Mouse (Mus musculus): Measurements from ENCODE around the gene Slc38a8. TPM values are rescaled to one million over a fixed set of nuclear protein-coding genes. Genes with fewer than 3 reads are reported as not detected.
A peak's percentile ranks its signal among the peaks of the same experiment; 100 is the strongest.

The Slc38a8 gene
- polyA plus RNA-seq, 1 experiment from 2014 or later = 0.05 TPM

- Histone ChIP-seq H3K9me3 (no peaks in the 10 kb centered on the region), H3K36me3 (no peaks in the 10 kb centered on the region), H3K4me3 (replicated peaks) (no peak overlapping the region), H3K4me2 (replicated peaks) (no peak overlapping the region), H3K4me1 (replicated peaks) (no peaks in the 10 kb centered on the region), H3K27ac (no peak overlapping the region), H3K27me3 (replicated peaks) (no peaks in the 10 kb centered on the region), H3K9ac (no peak overlapping the region)
- 33% methylated on average over 5 of the region's 5 CpGs for WGBS
- no peak for ATAC-seq
Measured at GRCm38 (mm10) chr8:119478684-119479083, 22.8 kb downstream of the Slc38a8 start.

GRCm38 (mm10) chr8:119468091-119468490 is 33.4 kb downstream of the Slc38a8 start:
- ATAC-seq = no peak
- WGBS = 86% methylated on average over 8 of the region's 8 CpGs
- Histone ChIP-seq H3K4me3 (replicated peaks) (no peak overlapping the region), H3K9me3 (no peaks in the 10 kb centered on the region), H3K36me3 (no peaks in the 10 kb centered on the region), H3K4me2 (replicated peaks) (no peak overlapping the region), H3K27me3 (replicated peaks) (peaks cover 14% of the 10 kb centered on the region), H3K4me1 (replicated peaks) (peaks cover 23% of the 10 kb centered on the region), H3K27ac (no peak overlapping the region), H3K9ac (no peak overlapping the region)

- 61% methylated on average over 10 of the region's 10 CpGs for WGBS
- no peak overlapping the region for H3K4me3 ChIP-seq (replicated peaks)
- no peak overlapping the region for H3K4me2 ChIP-seq (replicated peaks)
- H3K27me3 ChIP-seq (replicated peaks) = peaks cover 14% of the 10 kb centered on the region
- ATAC-seq = no peak
- H3K9ac ChIP-seq = no peak overlapping the region
- H3K4me1 ChIP-seq (replicated peaks) = peaks cover 23% of the 10 kb centered on the region
- H3K9me3 ChIP-seq = no peaks in the 10 kb centered on the region
- H3K27ac ChIP-seq = no peak overlapping the region
- H3K36me3 ChIP-seq = no peaks in the 10 kb centered on the region
Measured at GRCm38 (mm10) chr8:119466794-119467193, 34.7 kb downstream of the Slc38a8 start.

DNA sequence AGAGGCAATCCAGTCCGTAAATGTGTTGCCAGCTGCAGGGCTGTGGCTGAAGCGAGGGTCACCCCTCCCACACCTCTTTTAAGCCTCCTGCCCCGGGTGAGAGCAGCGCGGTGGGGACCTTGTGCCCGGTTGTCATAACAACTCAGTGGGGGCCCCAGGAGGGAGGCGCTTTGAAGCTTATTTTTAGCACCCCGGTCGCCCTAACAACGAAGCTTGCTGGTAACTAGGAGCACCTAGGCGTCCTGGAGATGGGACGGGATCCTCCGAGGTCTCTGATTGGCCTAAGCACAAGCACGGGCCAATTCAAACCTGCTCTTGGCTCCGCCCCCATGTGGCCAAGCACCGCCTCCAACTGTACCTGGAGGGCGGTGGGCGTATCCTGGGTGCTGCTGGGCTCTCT is 35.4 kb downstream of the Slc38a8 start:
- H3K36me3 ChIP-seq = no peaks in the 10 kb centered on the region
- 2% methylated on average over 18 of the region's 18 CpGs for WGBS
- H3K27me3 ChIP-seq (replicated peaks) = peaks cover 14% of the 10 kb centered on the region
- H3K9me3 ChIP-seq = no peaks in the 10 kb centered on the region
- H3K4me3 ChIP-seq (replicated peaks) = no peak overlapping the region; the same call in 1 of the 2 replicates
- H3K9ac ChIP-seq = no peak overlapping the region
- peak; percentile 79 for ATAC-seq
- H3K4me2 ChIP-seq (replicated peaks) = peak overlapping the region; percentile 47
- H3K27ac ChIP-seq = no peak overlapping the region
- peaks cover 23% of the 10 kb centered on the region for H3K4me1 ChIP-seq (replicated peaks)

- 69% methylated on average over 7 of the region's 7 CpGs for WGBS
- Histone ChIP-seq H3K4me1 (replicated peaks) (peaks cover 23% of the 10 kb centered on the region), H3K9me3 (no peaks in the 10 kb centered on the region), H3K27me3 (replicated peaks) (peaks cover 14% of the 10 kb centered on the region), H3K4me3 (replicated peaks) (no peak overlapping the region), H3K27ac (no peak overlapping the region), H3K9ac (no peak overlapping the region), H3K4me2 (replicated peaks) (no peak overlapping the region), H3K36me3 (no peaks in the 10 kb centered on the region)
- ATAC-seq = no peak
Measured at GRCm38 (mm10) chr8:119463709-119464108, 37.8 kb downstream of the Slc38a8 start.

DNA sequence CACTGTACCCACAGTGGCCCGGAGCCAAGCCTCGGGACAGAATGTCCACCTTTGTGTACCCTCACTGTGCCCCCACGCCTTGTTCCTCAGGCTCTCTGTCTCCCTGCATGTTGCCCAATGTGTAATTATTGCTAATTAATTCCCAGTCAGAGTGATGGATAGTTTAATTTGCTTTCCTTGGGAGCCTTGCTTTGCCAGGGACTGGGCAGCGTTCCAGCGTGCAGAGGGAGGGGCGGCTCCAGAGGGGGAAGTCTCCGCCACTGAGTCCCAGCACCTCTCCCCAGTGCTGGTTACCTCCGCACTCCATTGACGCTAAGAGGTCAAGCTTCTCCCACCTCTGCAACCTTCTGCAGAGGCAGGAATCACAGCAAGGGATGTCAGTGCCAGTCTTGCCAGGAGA is 40.1 kb downstream of the Slc38a8 start:
- Histone ChIP-seq H3K9ac (no peak overlapping the region), H3K9me3 (no peaks in the 10 kb centered on the region), H3K27me3 (replicated peaks) (peaks cover 14% of the 10 kb centered on the region), H3K4me3 (replicated peaks) (no peak overlapping the region), H3K4me2 (replicated peaks) (no peak overlapping the region), H3K36me3 (no peaks in the 10 kb centered on the region), H3K4me1 (replicated peaks) (peaks cover 18% of the 10 kb centered on the region), H3K27ac (no peak overlapping the region)
- no peak for ATAC-seq
- 68% methylated on average over 9 of the region's 9 CpGs for WGBS

DNA sequence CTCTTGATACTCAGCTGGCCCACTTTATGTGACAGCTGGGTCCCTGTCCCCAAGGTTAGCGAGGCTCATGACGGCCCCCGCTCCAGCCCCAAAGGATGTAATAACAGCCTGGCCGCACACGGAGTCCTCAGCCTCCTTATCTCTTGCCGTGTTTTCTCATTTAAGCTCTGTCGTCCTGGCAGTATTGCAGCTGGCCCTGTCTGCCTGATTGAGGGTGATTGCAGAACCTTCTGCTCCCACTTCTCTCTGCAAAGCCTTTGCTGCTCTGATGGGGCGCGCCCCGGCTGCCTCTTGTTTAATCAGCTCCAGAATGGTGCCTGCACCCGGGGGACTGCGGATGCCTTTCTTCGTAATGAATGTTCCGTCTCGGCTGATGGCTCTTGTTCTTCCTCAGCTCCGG is 41.8 kb downstream of the Slc38a8 start:
- 27% methylated on average over 16 of the region's 16 CpGs for WGBS

DNA sequence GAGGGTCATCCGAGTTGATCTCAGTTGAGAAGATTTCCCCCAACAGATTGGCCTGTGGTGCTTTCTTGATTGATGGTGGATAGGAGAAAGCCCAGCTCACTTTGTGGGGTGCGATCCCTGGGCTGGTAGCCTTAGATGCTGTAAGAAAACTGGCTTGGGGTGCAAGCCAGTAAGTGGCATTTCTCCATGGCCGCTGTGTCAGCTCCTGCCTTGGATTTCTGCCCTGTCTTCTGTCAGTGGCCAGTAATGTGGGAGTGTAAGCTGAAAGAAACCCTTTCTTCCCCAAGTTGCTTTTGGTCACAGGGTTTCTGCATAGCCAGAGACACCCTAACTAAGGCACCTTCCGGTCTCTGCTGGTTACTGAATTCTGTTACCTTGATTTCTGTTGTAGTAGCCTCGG is 45.5 kb downstream of the Slc38a8 start:
- Histone ChIP-seq H3K27me3 (replicated peaks) (no peaks in the 10 kb centered on the region), H3K9ac (no peak overlapping the region), H3K4me3 (replicated peaks) (no peak overlapping the region), H3K4me1 (replicated peaks) (no peaks in the 10 kb centered on the region), H3K4me2 (replicated peaks) (no peak overlapping the region), H3K27ac (no peak overlapping the region), H3K9me3 (no peaks in the 10 kb centered on the region), H3K36me3 (no peaks in the 10 kb centered on the region)
- WGBS = 78% methylated on average over 5 of the region's 5 CpGs
- no peak for ATAC-seq

More for the DNA sequence above, 41.8 kb downstream of the Slc38a8 start:
- Histone ChIP-seq H3K4me2 (replicated peaks) (peak overlapping the region; percentile 23), H3K4me3 (replicated peaks) (no peak overlapping the region), H3K27me3 (replicated peaks) (0 out of 2 replicates have a peak, but pooled peaks cover 4% of the 10 kb centered on the region), H3K9me3 (no peaks in the 10 kb centered on the region), H3K27ac (no peak overlapping the region), H3K4me1 (replicated peaks) (peaks cover 3% of the 10 kb centered on the region; the same call in 1 of the 2 replicates), H3K36me3 (no peaks in the 10 kb centered on the region), H3K9ac (no peak overlapping the region)
- no peak for ATAC-seq

- H3K4me1 ChIP-seq (replicated peaks) = no peaks in the 10 kb centered on the region
- H3K4me2 ChIP-seq (replicated peaks) = no peak overlapping the region
- H3K9ac ChIP-seq = no peak overlapping the region
- ATAC-seq = no peak
- H3K27ac ChIP-seq = no peak overlapping the region
- H3K36me3 ChIP-seq = no peaks in the 10 kb centered on the region
- peaks cover 11% of the 10 kb centered on the region for H3K27me3 ChIP-seq (replicated peaks)
- no peaks in the 10 kb centered on the region for H3K9me3 ChIP-seq
- H3K4me3 ChIP-seq (replicated peaks) = no peak overlapping the region
- WGBS = 83% methylated on average over 5 of the region's 5 CpGs
Measured at GRCm38 (mm10) chr8:119452919-119453318, 48.6 kb downstream of the Slc38a8 start.

DNA sequence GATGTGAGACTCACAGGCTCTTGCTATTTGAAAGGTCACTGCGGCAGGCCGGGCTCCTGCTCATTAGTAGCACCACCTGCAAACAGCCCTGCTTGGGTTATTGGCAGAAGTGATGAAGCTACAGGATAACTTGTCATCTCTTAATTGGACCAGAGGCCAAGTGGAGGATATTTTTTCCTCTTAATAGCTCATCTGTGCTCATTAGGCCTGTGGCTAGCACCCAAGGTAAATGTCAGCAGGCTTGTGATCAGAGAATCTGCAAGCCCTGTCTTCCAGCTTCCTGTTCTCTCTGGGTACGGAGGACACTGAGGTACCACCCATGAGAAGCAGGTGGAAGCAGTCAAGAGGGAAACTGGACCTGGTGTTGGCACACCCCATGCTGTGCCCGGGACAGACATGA is 50.4 kb downstream of the Slc38a8 start:
- no peak overlapping the region for H3K27ac ChIP-seq
- 89% methylated on average over 4 of the region's 4 CpGs for WGBS
- no peak for ATAC-seq
- peaks cover 21% of the 10 kb centered on the region for H3K27me3 ChIP-seq (replicated peaks)
- no peaks in the 10 kb centered on the region for H3K9me3 ChIP-seq
- no peaks in the 10 kb centered on the region for H3K36me3 ChIP-seq
- H3K9ac ChIP-seq = no peak overlapping the region
- H3K4me3 ChIP-seq (replicated peaks) = no peak overlapping the region
- H3K4me2 ChIP-seq (replicated peaks) = no peak overlapping the region
- peaks cover 6% of the 10 kb centered on the region for H3K4me1 ChIP-seq (replicated peaks)

GRCm38 (mm10) chr8:119449627-119450026 is 51.9 kb downstream of the Slc38a8 start:
- Histone ChIP-seq H3K27me3 (replicated peaks) (peaks cover 21% of the 10 kb centered on the region), H3K9ac (no peak overlapping the region), H3K27ac (no peak overlapping the region), H3K36me3 (no peaks in the 10 kb centered on the region), H3K4me1 (replicated peaks) (peaks cover 9% of the 10 kb centered on the region), H3K4me3 (replicated peaks) (no peak overlapping the region), H3K4me2 (replicated peaks) (no peak overlapping the region), H3K9me3 (no peaks in the 10 kb centered on the region)
- 77% methylated on average over 12 of the region's 12 CpGs for whole genome bisulfite sequencing
- ATAC-seq = no peak

DNA sequence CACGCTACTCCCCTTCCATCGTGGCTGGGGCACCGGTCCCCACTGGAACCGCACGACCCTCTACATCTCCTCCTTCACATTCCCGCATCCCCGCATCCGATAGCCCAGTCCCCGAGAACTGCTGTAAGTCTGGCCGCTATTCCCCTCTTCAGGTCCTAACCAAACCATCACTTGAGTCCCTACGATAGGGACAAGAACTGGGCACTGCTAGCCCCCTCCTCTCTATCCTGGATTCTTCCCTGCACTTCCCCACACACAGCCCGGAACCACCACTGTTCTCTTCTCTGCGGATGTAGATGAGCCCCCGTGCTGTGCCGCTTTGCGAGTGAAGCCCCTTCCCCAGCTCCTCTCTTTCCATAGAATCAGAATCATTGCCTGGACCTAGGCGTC is 53.7 kb downstream of the Slc38a8 start:
- Histone ChIP-seq H3K4me2 (replicated peaks) (peak overlapping the region; percentile 99), H3K36me3 (no peaks in the 10 kb centered on the region), H3K27ac (no peak overlapping the region), H3K9me3 (no peaks in the 10 kb centered on the region), H3K4me3 (replicated peaks) (peak overlapping the region; percentile 66), H3K9ac (0 out of 2 replicates have a peak overlapping the region, but pooled peaks have one; percentile 23), H3K4me1 (replicated peaks) (peaks cover 9% of the 10 kb centered on the region), H3K27me3 (replicated peaks) (peaks cover 21% of the 10 kb centered on the region)
- no peak for ATAC-seq
- 6% methylated on average over 17 of the region's 17 CpGs for WGBS

DNA sequence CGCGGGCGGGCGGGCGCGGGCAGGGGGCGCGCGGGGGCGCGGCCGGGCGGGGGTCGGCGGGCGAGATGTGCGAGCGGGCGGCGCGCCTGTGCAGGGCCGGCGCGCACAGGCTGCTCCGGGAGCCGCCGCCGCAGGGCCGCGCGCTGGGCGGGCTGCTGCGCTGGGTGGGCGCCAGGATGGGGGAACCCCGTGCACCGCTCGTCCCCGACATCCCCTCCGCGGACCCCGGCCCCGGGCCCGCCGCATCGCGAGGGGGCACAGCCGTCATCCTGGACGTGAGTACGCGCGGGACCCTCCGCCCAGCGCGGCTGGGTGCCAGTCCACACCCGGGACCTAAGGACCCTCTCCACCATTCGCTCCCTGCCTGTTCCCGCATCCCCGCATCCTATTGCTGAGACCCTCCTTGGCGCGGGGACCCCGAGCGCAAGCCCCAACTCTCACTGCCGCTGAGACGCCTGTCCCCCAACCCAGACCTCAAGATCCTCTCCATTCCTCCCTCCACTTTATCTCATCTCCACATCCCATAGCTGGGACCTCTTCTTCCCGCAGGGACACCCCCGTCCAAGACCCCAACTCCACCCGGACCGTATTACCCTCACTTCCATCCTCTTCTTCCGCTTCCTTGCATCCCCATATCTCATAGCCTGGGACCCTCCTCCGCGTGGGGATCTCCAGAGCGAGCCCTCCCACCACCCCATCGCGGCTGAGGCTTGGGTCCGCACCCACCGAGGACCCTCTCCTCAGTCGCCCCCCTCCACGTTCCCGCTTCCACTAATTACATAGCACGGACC is 54.3 kb downstream of the Slc38a8 start:
- Histone ChIP-seq H3K36me3 (no peaks in the 10 kb centered on the region), H3K27ac (no peak overlapping the region), H3K9ac (peak overlapping the region; percentile 58), H3K9me3 (no peaks in the 10 kb centered on the region), H3K4me2 (replicated peaks) (peak overlapping the region; percentile 99), H3K4me3 (replicated peaks) (peak overlapping the region; percentile 66), H3K27me3 (replicated peaks) (peaks cover 21% of the 10 kb centered on the region), H3K4me1 (replicated peaks) (peaks cover 9% of the 10 kb centered on the region)
- WGBS = under 1% methylated on average over 58 of the region's 80 CpGs
- ATAC-seq = peak; percentile 64

All from intestine, embryonic 15.5 days (tissue).